Comparison of ENCODE assay signal across 28 mouse cellular contexts in genomic region chr2:113800846-113801245, GRCm38 (mm10). TPM values are rescaled to one million over a fixed set of nuclear protein-coding genes. Genes with fewer than 3 reads are reported as not detected.
DNase-seq lines count a peak whose midpoint lies in the region; ATAC-seq lines count a peak whose summit lies in the region.
"Had no signal": no experiment of that assay in that cellular context is flagged by ENCODE, and none has a peak within 500 bp of the region (broad histone marks: within the 10 kb centered on the region; RNA-seq: fewer than 3 reads in every experiment).

No protein-coding gene starts in this region.

- no peak for ATAC-seq in embryonic facial prominence, embryonic 11.5 days (replicated peaks; ENCODE audit: insufficient number of reproducible peaks, low FRiP score, low TSS enrichment, low read depth)
- no peak for ATAC-seq in embryonic facial prominence, embryonic 13.5 days (ENCODE audit: insufficient number of reproducible peaks, insufficient read depth, low FRiP score, low TSS enrichment, low read depth)
- ATAC-seq: CD4-positive, CD25-positive, alpha-beta regulatory T cell, adult 4 months; forebrain, embryonic 14.5 days; forebrain, embryonic 16.5 days had no signal

- H3K9me3 ChIP-seq in embryonic facial prominence, embryonic 11.5 days (replicated peaks; ENCODE audit: control insufficient read depth, low read length), result no peaks in the 10 kb centered on the region
- H3K9me3 ChIP-seq in embryonic facial prominence, embryonic 13.5 days, result no peaks in the 10 kb centered on the region
- H3K9me3 ChIP-seq: embryonic facial prominence, embryonic 15.5 days; forebrain, embryonic 10.5 days; forebrain, embryonic 12.5 days had no signal

- H3K9ac ChIP-seq in embryonic facial prominence, embryonic 11.5 days (replicated peaks; ENCODE audit: low read length), result no peak overlapping the region
- H3K9ac ChIP-seq in embryonic facial prominence, embryonic 13.5 days, result no peak overlapping the region
- H3K9ac ChIP-seq: embryonic facial prominence, embryonic 15.5 days; forebrain, embryonic 12.5 days had no signal

- H3K27me3 ChIP-seq in embryonic facial prominence, embryonic 11.5 days (ENCODE audit: control insufficient read depth, insufficient read depth, low read length), result no peaks in the 10 kb centered on the region
- 0 out of 2 replicates have a peak, but pooled peaks cover 10% of the 10 kb centered on the region for H3K27me3 ChIP-seq in embryonic facial prominence, embryonic 13.5 days
- H3K27me3 ChIP-seq: CH12.LX; embryonic facial prominence, embryonic 15.5 days; forebrain, embryonic 12.5 days had no signal

- H3K27ac ChIP-seq in embryonic facial prominence, embryonic 11.5 days (replicated peaks; ENCODE audit: low read depth, low read length), result no peak overlapping the region
- peak overlapping the region; percentile 57; the same call in 1 of the 2 replicates for H3K27ac ChIP-seq in embryonic facial prominence, embryonic 13.5 days
- H3K27ac ChIP-seq: embryonic facial prominence, embryonic 15.5 days; forebrain, embryonic 10.5 days; forebrain, embryonic 12.5 days had no signal

- no peak overlapping the region for H3K4me2 ChIP-seq in embryonic facial prominence, embryonic 11.5 days (ENCODE audit: low read depth, low read length)
- peak overlapping the region; percentile 26 for H3K4me2 ChIP-seq in embryonic facial prominence, embryonic 13.5 days
- H3K4me2 ChIP-seq: embryonic facial prominence, embryonic 15.5 days; forebrain, embryonic 12.5 days had no signal

- H3K36me3 ChIP-seq in embryonic facial prominence, embryonic 11.5 days (replicated peaks; ENCODE audit: control insufficient read depth, insufficient read depth, low read depth, low read length), result no peaks in the 10 kb centered on the region
- no peaks in the 10 kb centered on the region for H3K36me3 ChIP-seq in embryonic facial prominence, embryonic 13.5 days
- H3K36me3 ChIP-seq: embryonic facial prominence, embryonic 15.5 days; forebrain, embryonic 10.5 days; G1E had no signal

- DNase-seq in heart, adult 11 months, result peak; percentile 73
- DNase-seq in heart, adult 8-10 months (ENCODE audit: low spot score), result no peak
- peak; percentile 60 for DNase-seq in embryonic facial prominence, embryonic 11.5 days (ENCODE audit: low spot score)
- DNase-seq in frontal cortex, postnatal 14 days (ENCODE audit: low spot score in 2 of 2), result no peak
- no peak for DNase-seq in spleen, postnatal 36 days (ENCODE audit: low spot score in 2 of 2)
- no peak for DNase-seq in lung, postnatal 10 days
- DNase-seq: adrenal gland, adult 2 months; adrenal gland, postnatal 10 days; adrenal gland, postnatal 25 days; B cell, adult 2 months; cerebellum, adult 11 months; cerebellum, adult 18-20 months; cerebellum, adult 8-10 months; cerebellum, adult 9-11 months; cerebellum, postnatal 14 days; cerebellum, postnatal 36 days; embryo, embryonic 11 days had no signal

- 32% methylated on average over 5 of the region's 5 CpGs for WGBS in embryonic facial prominence, embryonic 11.5 days
- 5% methylated on average over 5 of the region's 5 CpGs for WGBS in embryonic facial prominence, embryonic 13.5 days

- no peak overlapping the region for H3K4me3 ChIP-seq in embryonic facial prominence, embryonic 11.5 days (ENCODE audit: low read depth, low read length)
- no peak overlapping the region for H3K4me3 ChIP-seq in embryonic facial prominence, embryonic 13.5 days
- H3K4me3 ChIP-seq: embryonic facial prominence, embryonic 15.5 days; erythroblast, embryonic 14.5 days; forebrain, embryonic 10.5 days; forebrain, embryonic 12.5 days had no signal

- H3K4me1 ChIP-seq in embryonic facial prominence, embryonic 11.5 days (ENCODE audit: control insufficient read depth, insufficient read depth, low read length), result no peaks in the 10 kb centered on the region
- peaks cover 16% of the 10 kb centered on the region for H3K4me1 ChIP-seq in embryonic facial prominence, embryonic 13.5 days
- H3K4me1 ChIP-seq: forebrain, embryonic 10.5 days; forebrain, embryonic 12.5 days had no signal

RNA-seq across cellular contexts. Expression of gene Scg5, which starts 28.1 kb away (rescaled TPM):
- total RNA-seq in heart, adult 8-10 months (2022), result under 1 TPM in 1 of 4 experiments, not detected in 3; 0.35 TPM
- polyA plus RNA-seq in embryonic facial prominence, embryonic 11.5 days (2014; fragmentation: Nextera tagmentation; extraction: Ambion mirVana), result 11.1 and 15.7 TPM in 2 replicates
- 2.7 and 3.8 TPM in 2 replicates for polyA plus RNA-seq in embryonic facial prominence, embryonic 13.5 days (2015; fragmentation: Nextera tagmentation; extraction: Ambion mirVana)
- total RNA-seq: CH12.LX had no signal
- polyA plus RNA-seq: G1E had no signal

RNA-seq across cellular contexts. Expression of gene Grem1, which starts 42.4 kb away (rescaled TPM):
- total RNA-seq in heart, adult 8-10 months (2022), result not detected
- polyA plus RNA-seq in embryonic facial prominence, embryonic 11.5 days (2014; fragmentation: Nextera tagmentation; extraction: Ambion mirVana), result 0.80 and 1.4 TPM in 2 replicates
- 1.9 and 2.2 TPM in 2 replicates for polyA plus RNA-seq in embryonic facial prominence, embryonic 13.5 days (2015; fragmentation: Nextera tagmentation; extraction: Ambion mirVana)
- total RNA-seq: CH12.LX; common myeloid progenitor, adult 5-6 weeks had no signal
- polyA plus RNA-seq: adrenal gland, adult 2 months; CD4-positive, CD25-positive, alpha-beta regulatory T cell, adult 4 months; erythroblast, embryonic 14.5 days; G1E had no signal

RNA-seq across cellular contexts. Expression of gene Arhgap11a, which starts 47.6 kb away (rescaled TPM):
- 1 to 10 TPM; 1.1 to 2.0 (median 1.2) TPM for total RNA-seq in heart, adult 8-10 months (2022)
- 6.3 and 7.9 TPM in 2 replicates for polyA plus RNA-seq in embryonic facial prominence, embryonic 11.5 days (2014; fragmentation: Nextera tagmentation; extraction: Ambion mirVana)
- polyA plus RNA-seq in embryonic facial prominence, embryonic 13.5 days (2015; fragmentation: Nextera tagmentation; extraction: Ambion mirVana), result 25.7 and 28.2 TPM in 2 replicates

Comparison
In these comparisons a context has a peak if more than half of its experiments do, and no peak if none do; other contexts are left out.
1. DNase-seq: peak in heart, adult 11 months (single experiment) and embryonic facial prominence, embryonic 11.5 days (single experiment); none in heart, adult 8-10 months (single experiment), frontal cortex, postnatal 14 days (0 of 2), spleen, postnatal 36 days (0 of 2) and lung, postnatal 10 days (single experiment).